Mouse (Mus musculus): ENCODE data around the gene Iqschfp. TPM values are rescaled to one million over a fixed set of nuclear protein-coding genes. Genes with fewer than 3 reads are reported as not detected.

Gene Iqschfp
- polyA plus RNA-seq, 1 experiment from 2014 or later, result 0.24 TPM

GRCm38 (mm10) chr3:68517236-68517635 lies 625.2 kb downstream of the Iqschfp start:
- Histone ChIP-seq H3K27me3 (replicated peaks; ENCODE audit: low read depth, poor library complexity, severe bottlenecking) (no peaks in the 10 kb centered on the region), H3K9me3 (no peaks in the 10 kb centered on the region), H3K36me3 (replicated peaks) (no peaks in the 10 kb centered on the region), H3K27ac (replicated peaks) (no peak overlapping the region), H3K4me1 (0 out of 2 replicates have a peak, but pooled peaks cover 2% of the 10 kb centered on the region), H3K4me3 (no peak overlapping the region)
- DNase-seq (ENCODE audit: low spot score), result no peak
- 63% methylated on average over 7 of the region's 7 CpGs for WGBS

GRCm38 (mm10) chr3:68518041-68518440 lies 626.0 kb downstream of the Iqschfp start:
- Histone ChIP-seq H3K27me3 (replicated peaks; ENCODE audit: low read depth, poor library complexity, severe bottlenecking) (no peaks in the 10 kb centered on the region), H3K4me1 (0 out of 2 replicates have a peak, but pooled peaks cover 2% of the 10 kb centered on the region), H3K27ac (replicated peaks) (no peak overlapping the region), H3K36me3 (replicated peaks) (no peaks in the 10 kb centered on the region), H3K4me3 (no peak overlapping the region), H3K9me3 (no peaks in the 10 kb centered on the region)
- 86% methylated on average over 8 of the region's 8 CpGs for WGBS
- no peak for DNase-seq (ENCODE audit: low spot score)

DNA sequence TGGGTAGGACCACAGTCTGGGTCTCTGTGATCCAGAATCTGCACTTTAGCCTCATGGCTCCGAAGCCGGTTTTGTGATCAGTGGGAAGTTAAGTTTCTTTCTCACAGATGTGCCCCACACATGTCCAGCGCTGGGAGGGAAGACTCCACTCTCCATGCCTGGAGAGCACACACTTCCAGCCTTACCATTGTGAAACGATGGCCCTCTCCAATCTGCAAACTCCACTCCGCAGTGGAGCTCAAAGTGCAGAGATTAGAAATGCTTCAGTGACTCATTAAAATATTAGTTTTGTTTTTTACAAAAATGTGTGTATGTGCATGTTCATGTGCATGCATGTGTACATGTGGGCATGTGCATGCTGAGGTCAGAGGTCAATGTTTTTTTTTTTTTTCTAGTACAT lies 626.6 kb downstream of the Iqschfp start:
- H3K27me3 ChIP-seq (replicated peaks; ENCODE audit: low read depth, poor library complexity, severe bottlenecking), result no peaks in the 10 kb centered on the region
- no peak overlapping the region for H3K4me3 ChIP-seq
- no peaks in the 10 kb centered on the region for H3K4me1 ChIP-seq
- DNase-seq (ENCODE audit: low spot score), result no peak
- H3K36me3 ChIP-seq (replicated peaks), result no peaks in the 10 kb centered on the region
- H3K27ac ChIP-seq (replicated peaks), result no peak overlapping the region
- 92% methylated on average over 5 of the region's 5 CpGs for WGBS
- no peaks in the 10 kb centered on the region for H3K9me3 ChIP-seq

DNA sequence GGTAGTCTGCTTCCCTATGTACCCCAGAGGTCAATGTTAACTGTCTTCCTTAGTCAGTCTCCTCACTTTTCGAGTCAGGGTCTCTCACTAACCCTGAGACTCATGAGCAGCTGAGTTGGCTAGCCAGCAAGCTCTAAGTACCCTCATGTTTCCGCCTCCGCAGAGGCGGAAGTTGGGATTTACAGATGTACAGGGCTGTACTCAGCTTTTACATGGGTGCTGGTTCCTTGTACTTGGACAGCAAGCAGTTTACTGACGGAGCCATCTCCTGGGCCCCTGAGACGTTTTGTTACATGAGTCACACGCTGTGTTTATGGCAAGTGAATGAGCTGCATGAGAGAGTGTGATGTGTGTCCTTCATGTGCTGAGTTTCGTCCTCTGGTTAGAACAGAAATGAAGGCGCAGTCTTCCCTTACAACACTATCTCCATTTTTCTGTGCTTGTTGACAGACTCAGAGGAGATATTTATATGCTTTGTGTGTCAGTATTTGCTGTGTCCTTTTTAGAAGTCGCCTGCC lies 633.4 kb downstream of the Iqschfp start:
- no peaks in the 10 kb centered on the region for H3K36me3 ChIP-seq (replicated peaks)
- H3K9me3 ChIP-seq, result no peaks in the 10 kb centered on the region
- H3K4me3 ChIP-seq, result no peak overlapping the region
- WGBS, result 93% methylated on average over 10 of the region's 10 CpGs
- 0 out of 2 replicates have a peak, but pooled peaks cover 2% of the 10 kb centered on the region for H3K4me1 ChIP-seq
- DNase-seq (ENCODE audit: low spot score), result no peak
- H3K27ac ChIP-seq (replicated peaks), result no peak overlapping the region
- no peaks in the 10 kb centered on the region for H3K27me3 ChIP-seq (replicated peaks; ENCODE audit: low read depth, poor library complexity, severe bottlenecking)

DNA sequence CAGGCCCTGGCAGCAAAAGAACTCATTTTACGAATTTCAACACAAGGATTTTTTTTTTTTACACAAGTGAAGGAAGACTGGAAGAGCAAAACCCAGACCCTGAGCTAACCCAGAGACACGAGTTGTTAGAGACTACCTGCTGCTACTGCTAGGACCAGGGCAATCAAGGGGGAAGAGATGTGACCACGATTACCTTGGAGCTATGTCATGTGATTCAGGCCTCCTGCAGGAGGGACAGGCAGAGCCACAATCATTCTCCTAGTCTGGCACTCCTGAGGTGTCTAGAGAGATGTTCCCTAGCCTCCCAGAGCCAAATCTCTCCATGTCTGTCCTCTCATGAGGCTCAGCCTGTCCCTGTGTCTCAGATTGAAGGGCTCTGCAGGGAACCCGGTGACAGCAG lies 634.4 kb downstream of the Iqschfp start:
- no peak for DNase-seq (ENCODE audit: low spot score)
- Histone ChIP-seq H3K4me1 (0 out of 2 replicates have a peak, but pooled peaks cover 2% of the 10 kb centered on the region), H3K27me3 (replicated peaks; ENCODE audit: low read depth, poor library complexity, severe bottlenecking) (no peaks in the 10 kb centered on the region), H3K9me3 (no peaks in the 10 kb centered on the region), H3K36me3 (replicated peaks) (no peaks in the 10 kb centered on the region), H3K27ac (replicated peaks) (no peak overlapping the region), H3K4me3 (no peak overlapping the region)
- WGBS, result 58% methylated on average over 4 of the region's 4 CpGs

- no peak for DNase-seq (ENCODE audit: low spot score)
- no peak overlapping the region for H3K4me3 ChIP-seq
- 0 out of 2 replicates have a peak, but pooled peaks cover 2% of the 10 kb centered on the region for H3K4me1 ChIP-seq
- no peaks in the 10 kb centered on the region for H3K36me3 ChIP-seq (replicated peaks)
- 80% methylated on average over 4 of the region's 4 CpGs for WGBS
- no peaks in the 10 kb centered on the region for H3K27me3 ChIP-seq (replicated peaks; ENCODE audit: low read depth, poor library complexity, severe bottlenecking)
- no peak overlapping the region for H3K27ac ChIP-seq (replicated peaks)
- no peaks in the 10 kb centered on the region for H3K9me3 ChIP-seq
Observed at GRCm38 (mm10) chr3:68527182-68527581, 635.1 kb downstream of the Iqschfp start.

- WGBS, result 88% methylated on average over 4 of the region's 4 CpGs
- Histone ChIP-seq H3K27ac (replicated peaks) (no peak overlapping the region), H3K27me3 (replicated peaks; ENCODE audit: low read depth, poor library complexity, severe bottlenecking) (no peaks in the 10 kb centered on the region), H3K4me3 (no peak overlapping the region), H3K36me3 (replicated peaks) (peaks cover 4% of the 10 kb centered on the region; the same call in 1 of the 2 replicates), H3K9me3 (peaks cover 7% of the 10 kb centered on the region; the same call in 1 of the 2 replicates), H3K4me1 (peaks cover 21% of the 10 kb centered on the region)
- DNase-seq (ENCODE audit: low spot score), result no peak
Observed at GRCm38 (mm10) chr3:68531908-68532307, 639.9 kb downstream of the Iqschfp start.

DNA sequence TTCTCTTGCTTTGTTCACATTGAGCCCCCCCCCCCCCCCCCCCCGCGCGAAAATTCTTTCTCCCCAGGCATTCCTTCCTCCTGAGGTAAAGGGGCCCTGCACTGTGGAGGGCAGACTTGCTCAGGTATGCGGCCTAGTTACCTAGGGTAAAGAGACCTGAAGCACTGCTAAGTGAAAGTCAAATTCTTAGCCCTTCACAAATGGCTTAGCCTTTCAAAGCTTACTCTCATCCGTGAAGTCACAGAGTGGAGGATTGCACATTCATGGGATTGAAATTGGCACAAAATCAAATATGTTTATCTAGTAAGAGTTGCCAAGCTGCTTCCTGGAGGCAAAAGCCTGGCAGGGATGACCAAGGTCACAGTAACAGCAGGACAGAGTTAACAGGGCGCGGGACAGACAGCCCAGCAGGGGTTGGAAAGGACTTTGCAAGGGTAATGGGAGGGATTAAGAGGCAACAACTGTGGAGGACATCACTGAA lies 642.6 kb downstream of the Iqschfp start:
- Histone ChIP-seq H3K27me3 (replicated peaks; ENCODE audit: low read depth, poor library complexity, severe bottlenecking) (no peaks in the 10 kb centered on the region), H3K4me1 (peaks cover 21% of the 10 kb centered on the region), H3K36me3 (replicated peaks) (peaks cover 4% of the 10 kb centered on the region; the same call in 1 of the 2 replicates), H3K4me3 (no peak overlapping the region), H3K9me3 (peaks cover 9% of the 10 kb centered on the region; the same call in 1 of the 2 replicates), H3K27ac (replicated peaks) (no peak overlapping the region)
- DNase-seq (ENCODE audit: low spot score), result peak; percentile 45
- 15% methylated on average over 7 of the region's 7 CpGs for WGBS

DNA sequence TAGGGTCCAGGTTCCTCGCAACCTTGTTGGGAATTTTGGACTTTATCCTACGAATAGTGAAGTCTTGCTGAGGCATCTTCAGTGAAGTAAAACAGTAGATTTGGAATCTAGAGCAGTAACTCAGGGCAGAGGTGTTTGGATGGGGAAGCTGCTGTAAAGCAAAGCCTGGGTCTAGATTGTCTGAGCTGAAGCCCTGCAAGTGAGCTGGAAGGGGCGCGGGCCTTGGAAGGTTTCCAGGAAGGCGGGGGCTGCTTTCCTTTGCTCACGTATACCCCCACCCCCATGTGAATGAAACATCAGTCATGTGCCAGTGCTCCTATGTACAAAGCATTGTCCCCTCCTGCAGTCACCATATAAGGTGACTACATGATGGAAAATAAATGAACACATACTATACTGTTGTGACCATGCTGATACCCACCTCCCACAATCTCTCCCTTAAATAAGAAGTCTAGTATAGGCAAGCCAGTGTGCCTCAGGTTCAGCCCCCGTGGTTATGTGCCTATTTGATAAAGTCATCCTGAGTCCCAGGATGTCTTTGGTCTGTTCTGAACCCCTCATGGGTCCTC lies 643.2 kb downstream of the Iqschfp start:
- 82% methylated on average over 7 of the region's 7 CpGs for WGBS
- Histone ChIP-seq H3K36me3 (replicated peaks) (peaks cover 4% of the 10 kb centered on the region; the same call in 1 of the 2 replicates), H3K9me3 (peaks cover 9% of the 10 kb centered on the region; the same call in 1 of the 2 replicates), H3K27ac (replicated peaks) (no peak overlapping the region), H3K4me3 (no peak overlapping the region), H3K27me3 (replicated peaks; ENCODE audit: low read depth, poor library complexity, severe bottlenecking) (no peaks in the 10 kb centered on the region), H3K4me1 (peaks cover 21% of the 10 kb centered on the region)
- no peak for DNase-seq (ENCODE audit: low spot score)

- no peak for DNase-seq (ENCODE audit: low spot score)
- Histone ChIP-seq H3K4me1 (peaks cover 21% of the 10 kb centered on the region), H3K27me3 (replicated peaks; ENCODE audit: low read depth, poor library complexity, severe bottlenecking) (no peaks in the 10 kb centered on the region), H3K27ac (replicated peaks) (no peak overlapping the region), H3K36me3 (replicated peaks) (peaks cover 4% of the 10 kb centered on the region; the same call in 1 of the 2 replicates), H3K4me3 (no peak overlapping the region), H3K9me3 (peaks cover 9% of the 10 kb centered on the region; the same call in 1 of the 2 replicates)
- 40% methylated on average over 3 of the region's 3 CpGs for WGBS
Observed at GRCm38 (mm10) chr3:68536071-68536470, 644.0 kb downstream of the Iqschfp start.

DNA sequence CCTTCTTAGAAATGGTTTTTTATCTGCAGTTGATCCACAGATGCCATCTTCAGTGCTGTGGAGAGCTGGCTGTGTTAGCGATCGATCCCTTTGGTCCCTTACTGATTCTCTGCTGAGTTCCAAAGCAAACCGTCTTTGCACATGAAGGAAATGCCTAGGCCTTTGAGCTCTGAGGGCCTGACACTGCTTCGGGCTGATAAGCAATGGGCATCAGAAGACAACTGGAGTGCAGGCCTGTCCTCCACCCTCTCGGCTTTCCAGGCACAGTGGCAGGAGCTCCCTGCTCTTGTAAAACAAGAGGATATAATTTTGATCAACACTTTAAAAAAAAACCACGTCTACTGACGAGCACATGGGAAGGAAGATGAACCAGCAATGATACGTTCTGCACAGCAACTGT lies 649.7 kb downstream of the Iqschfp start:
- 87% methylated on average over 8 of the region's 8 CpGs for WGBS
- Histone ChIP-seq H3K4me3 (no peak overlapping the region), H3K36me3 (replicated peaks) (peaks cover 1% of the 10 kb centered on the region; the same call in 1 of the 2 replicates), H3K9me3 (peaks cover 4% of the 10 kb centered on the region; the same call in 1 of the 2 replicates), H3K27me3 (replicated peaks; ENCODE audit: low read depth, poor library complexity, severe bottlenecking) (no peaks in the 10 kb centered on the region), H3K4me1 (peaks cover 10% of the 10 kb centered on the region), H3K27ac (replicated peaks) (no peak overlapping the region)
- DNase-seq (ENCODE audit: low spot score), result no peak

DNA sequence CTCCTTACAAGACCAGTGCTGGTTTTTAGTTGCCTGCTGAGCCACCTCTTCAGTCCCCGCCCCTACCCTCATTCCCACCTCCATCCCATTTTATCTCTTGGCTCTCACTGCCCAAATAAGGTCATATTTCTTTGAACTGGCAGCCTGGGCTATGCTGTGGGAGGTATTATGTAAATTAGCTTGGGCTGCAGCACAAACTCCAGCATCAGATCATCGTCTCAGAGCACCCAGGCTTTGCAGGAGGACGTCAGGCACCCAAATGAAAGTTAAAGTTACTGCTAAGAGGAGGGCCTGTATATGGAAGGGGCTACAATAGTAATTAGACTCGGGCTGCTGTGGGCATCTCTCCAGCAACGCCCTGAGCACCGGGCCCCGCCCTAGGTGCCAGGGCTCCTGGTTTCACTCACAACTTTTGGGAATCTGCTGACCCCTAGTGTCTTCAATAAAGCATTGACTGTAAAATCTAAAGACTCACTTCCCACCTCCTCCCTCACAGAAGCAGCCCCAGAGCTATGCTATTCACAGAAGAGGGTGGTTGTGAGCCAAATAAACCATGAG lies 651.0 kb downstream of the Iqschfp start:
- Histone ChIP-seq H3K4me1 (peaks cover 10% of the 10 kb centered on the region), H3K4me3 (peak overlapping the region; percentile 47), H3K27me3 (replicated peaks; ENCODE audit: low read depth, poor library complexity, severe bottlenecking) (no peaks in the 10 kb centered on the region), H3K27ac (replicated peaks) (no peak overlapping the region; the same call in 1 of the 2 replicates), H3K36me3 (replicated peaks) (no peaks in the 10 kb centered on the region), H3K9me3 (no peaks in the 10 kb centered on the region)
- DNase-seq (ENCODE audit: low spot score), result peak; percentile 67
- WGBS, result 3% methylated on average over 7 of the region's 7 CpGs

- DNase-seq (ENCODE audit: low spot score), result no peak
- Histone ChIP-seq H3K9me3 (no peaks in the 10 kb centered on the region), H3K4me1 (peaks cover 10% of the 10 kb centered on the region), H3K36me3 (replicated peaks) (no peaks in the 10 kb centered on the region), H3K4me3 (no peak overlapping the region), H3K27me3 (replicated peaks; ENCODE audit: low read depth, poor library complexity, severe bottlenecking) (no peaks in the 10 kb centered on the region), H3K27ac (replicated peaks) (no peak overlapping the region)
- 71% methylated on average over 7 of the region's 7 CpGs for WGBS
Observed at GRCm38 (mm10) chr3:68544811-68545210, 652.8 kb downstream of the Iqschfp start.
